Mouse (Mus musculus) CH12.LX (cell line): ENCODE data around the gene Hbs1l. TPM values are rescaled to one million over a fixed set of nuclear protein-coding genes. Genes with fewer than 3 reads are reported as not detected.

Source experiments
- DNase-seq: peaks from one replicate; pipeline ENCODE4 v3.0.0-alpha.2; 2013; ENCODE audit errors: extremely low read depth
- H3K27ac ChIP-seq: 2 replicates; pipeline ENCODE4 v1.5.1; 2012; ENCODE audit warnings: low read depth, mild to moderate bottlenecking, control low read depth, moderate library complexity; ENCODE audit not compliant: insufficient read depth
- H3K27me3 ChIP-seq: replicated peaks from 2 replicates; pipeline ENCODE3; 2012; ENCODE audit warnings: inconsistent platforms
- H3K36me3 ChIP-seq, 2 experiments: replicated peaks in 1 of 2; 2 replicates each; pipeline versions ENCODE3 to v1.6.1; 2012; ENCODE audit warnings: inconsistent platforms in 1 of 2, low read length in 1 of 2, mild to moderate bottlenecking in 1 of 2, mixed read lengths in 1 of 2, moderate library complexity in 1 of 2; ENCODE audit not compliant: control insufficient read depth in 1 of 2, insufficient read depth in 1 of 2
- H3K4me1 ChIP-seq, 2 experiments: 2 replicates each; pipeline ENCODE4 v1.6.1; 2012; ENCODE audit warnings: inconsistent platforms in 1 of 2, moderate library complexity in 1 of 2; ENCODE audit not compliant: insufficient read depth in 2 of 2, control insufficient read depth in 1 of 2
- H3K4me2 ChIP-seq: 2 replicates; pipeline ENCODE4 v1.6.1; 2012; ENCODE audit warnings: low read depth, mild to moderate bottlenecking, control low read depth; ENCODE audit not compliant: poor library complexity, insufficient read depth, severe bottlenecking
- H3K4me3 ChIP-seq, 3 experiments: fragments of 150-350 bp in 1 of 3; sonication (generic) in 1 of 3; replicated peaks in 1 of 3; 2 replicates each; pipeline versions ENCODE3 to v1.5.1; 2011 to 2012; ENCODE audit warnings: low read depth in 2 of 3, low read length in 2 of 3, mild to moderate bottlenecking in 2 of 3, moderate library complexity in 2 of 3, control low read depth in 1 of 3, improper control_type of control experiment in 1 of 3, inconsistent platforms in 1 of 3, mixed read lengths in 1 of 3; ENCODE audit not compliant: poor library complexity in 1 of 3
- H3K79me2 ChIP-seq: replicated peaks from 2 replicates; pipeline ENCODE4 v1.6.1; 2012; ENCODE audit warnings: mild to moderate bottlenecking, moderate library complexity; ENCODE audit not compliant: control insufficient read depth, poor library complexity, insufficient read depth, severe bottlenecking; ENCODE audit errors: extremely low read depth
- H3K9ac ChIP-seq: 2 replicates; pipeline ENCODE4 v1.6.1; 2012; ENCODE audit warnings: low read depth, mild to moderate bottlenecking, control low read depth, moderate library complexity; ENCODE audit not compliant: insufficient read depth
- H3K9me3 ChIP-seq: replicated peaks from 2 replicates; pipeline ENCODE3; 2012; ENCODE audit warnings: low read length, inconsistent platforms, mixed read lengths
- CHD1 ChIP-seq: IDR thresholded peaks from 2 replicates; pipeline ENCODE4 v1.6.1; 2012; ENCODE audit warnings: low read depth, low read length, improper control_type of control experiment, inconsistent platforms
- CHD2 ChIP-seq: IDR thresholded peaks from 2 replicates; pipeline ENCODE4 v1.6.1; 2011; ENCODE audit warnings: low read length, improper control_type of control experiment
- CTCF ChIP-seq, 2 experiments: IDR thresholded peaks in 1 of 2; conservative IDR thresholded peaks in 1 of 2; 2 replicates each; pipeline ENCODE4 v1.5.1; 2011 to 2012; ENCODE audit warnings: low read depth in 2 of 2, low read length in 2 of 2, improper control_type of control experiment in 1 of 2, inconsistent platforms in 1 of 2, mild to moderate bottlenecking in 1 of 2, moderate library complexity in 1 of 2
- E2F4 ChIP-seq: IDR thresholded peaks from 2 replicates; pipeline ENCODE4 v1.6.1; 2011; ENCODE audit warnings: low read depth, low read length, improper control_type of control experiment; ENCODE audit not compliant: insufficient replicate concordance
- IRF4 ChIP-seq: IDR thresholded peaks from 2 replicates; pipeline ENCODE4 v1.6.1; 2014; ENCODE audit warnings: low read depth, mild to moderate bottlenecking, inconsistent platforms, low read length, improper control_type of control experiment
- JUND ChIP-seq: conservative IDR thresholded peaks from 2 replicates; pipeline ENCODE4 v1.6.1; 2011; ENCODE audit warnings: low read depth, low read length, improper control_type of control experiment
- MAFK ChIP-seq: IDR thresholded peaks from 2 replicates; pipeline ENCODE4 v1.6.1; 2011; ENCODE audit warnings: low read length, improper control_type of control experiment; ENCODE audit not compliant: insufficient replicate concordance
- MAX ChIP-seq: IDR thresholded peaks from 2 replicates; pipeline ENCODE4 v1.6.1; 2011; ENCODE audit warnings: low read length, improper control_type of control experiment
- MXI1 ChIP-seq: IDR thresholded peaks from 2 replicates; pipeline ENCODE4 v1.6.1; 2011; ENCODE audit warnings: mild to moderate bottlenecking, low read depth, low read length, improper control_type of control experiment
- MYC ChIP-seq: IDR thresholded peaks from 2 replicates; pipeline ENCODE4 v1.6.1; 2011; ENCODE audit warnings: low read depth, mild to moderate bottlenecking, improper control_type of control experiment, low read length
- NELFE ChIP-seq: IDR thresholded peaks from 2 replicates; pipeline ENCODE4 v1.6.1; 2011; ENCODE audit warnings: low read depth, low read length, improper control_type of control experiment
- PAX5 ChIP-seq: IDR thresholded peaks from 2 replicates; pipeline ENCODE4 v1.6.1; 2012; ENCODE audit warnings: low read length, inconsistent platforms, mixed read lengths
- POLR2A ChIP-seq: IDR thresholded peaks from 2 replicates; pipeline ENCODE4 v1.6.1; 2011; ENCODE audit warnings: low read depth, mild to moderate bottlenecking, improper control_type of control experiment, low read length
- RAD21 ChIP-seq: IDR thresholded peaks from 2 replicates; pipeline ENCODE4 v1.6.1; 2011; ENCODE audit warnings: low read depth, mild to moderate bottlenecking, low read length, improper control_type of control experiment, moderate library complexity
- SIN3A ChIP-seq: IDR thresholded peaks from 2 replicates; pipeline ENCODE4 v1.6.1; 2012; ENCODE audit warnings: low read length, improper control_type of control experiment, inconsistent platforms
- TBP ChIP-seq: conservative IDR thresholded peaks from 2 replicates; pipeline ENCODE4 v1.6.1; 2011; ENCODE audit warnings: low read depth, low read length, improper control_type of control experiment
- ZC3H11A ChIP-seq: IDR thresholded peaks from 2 replicates; pipeline ENCODE4 v1.6.1; 2012; ENCODE audit warnings: low read depth, mild to moderate bottlenecking, inconsistent platforms, low read length, improper control_type of control experiment
- ZNF384 ChIP-seq: IDR thresholded peaks from 2 replicates; pipeline ENCODE4 v1.6.1; 2012; ENCODE audit warnings: low read depth, low read length, improper control_type of control experiment, inconsistent platforms
- dilution Hi-C: fragments of 300-500 bp; cut with MboI; formaldehyde crosslinking; loops from 2 replicates; pipeline ENCODE4 v1.14.3; 2020; ENCODE audit warnings: low sequenced_read_pairs; ENCODE audit not compliant: extremely low pct_unique_long_range_greater_than_20kb, extremely low pct_ligation_motif_present
- in situ Hi-C: fragments of 300-500 bp; cut with MboI; formaldehyde crosslinking; loops from 3 replicates; pipeline ENCODE4 v1.14.3; 2019; ENCODE audit warnings: low sequenced_read_pairs, low pct_ligation_motif_present, low pct_unique_long_range_greater_than_20kb, mixed read lengths
- polyA plus RNA-seq: library from polyadenylated mRNA; unstranded; fragments of >175 nt; gene quantifications from 2 replicates; pipeline ENCODE4 v1.2.1, GENCODE M21; 2012; ENCODE audit warnings: low read depth; ENCODE audit not compliant: insufficient read length
- total RNA-seq, 2 experiments: library from RNA; depleted of rRNA; stranded (reverse); fragments of 300-350 nt in 1 of 2; fragments of >200 nt in 1 of 2; gene quantifications; 2 replicates each; pipeline ENCODE4 v1.2.3; 2012 to 2014

The Hbs1l gene
- total and polyA plus RNA-seq, 3 experiments = 99.7 to 111 (median 111) TPM

DNA sequence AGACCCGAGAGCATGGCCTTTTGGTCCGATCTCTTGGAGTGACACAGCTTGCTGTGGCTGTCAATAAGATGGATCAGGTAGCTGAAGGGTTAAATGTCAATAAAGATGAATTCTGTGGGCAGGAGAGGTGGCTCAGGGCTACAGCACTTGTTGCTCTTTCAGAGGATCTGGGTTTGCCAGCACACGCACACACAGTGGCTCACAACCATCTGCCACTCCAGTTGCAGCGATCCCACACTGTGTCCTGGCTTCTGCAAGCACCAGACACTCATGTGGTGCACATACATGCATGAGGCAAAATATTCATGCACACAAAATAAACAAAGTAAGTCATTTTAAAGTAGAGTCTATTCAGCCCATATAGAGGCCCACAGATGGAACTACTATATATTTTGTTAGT lies 51.6 kb downstream of the Hbs1l start:
- Histone ChIP-seq H3K9me3 (no peaks in the 10 kb centered on the region), H3K4me2 (no peak overlapping the region), H3K4me3 (no peak overlapping the region), H3K4me1 (no peaks in the 10 kb centered on the region; a peak in 1 of 4 replicates), H3K79me2 (no peaks in the 10 kb centered on the region), H3K9ac (no peak overlapping the region), H3K36me3 (peaks cover 58 to 81% of the 10 kb centered on the region in 2 experiments), H3K27me3 (no peaks in the 10 kb centered on the region), H3K27ac (no peak overlapping the region)
- no peak for TF ChIP-seq RAD21
- TF ChIP-seq SIN3A = no peak
- no peak for TF ChIP-seq MYC
- TF ChIP-seq ZNF384 = no peak
- no peak for TF ChIP-seq CHD1
- TF ChIP-seq CTCF (conservative IDR thresholded peaks at IDR 0.05 in 1 of 2, IDR thresholded peaks at IDR 0.05 in 1 of 2; ENCODE audit: low read depth in 2 of 2, low read length in 2 of 2) = no peak
- TF ChIP-seq ZC3H11A = no peak
- TF ChIP-seq PAX5 = no peak
- no peak for TF ChIP-seq MAFK
- no peak for TF ChIP-seq MXI1
- TF ChIP-seq JUND = no peak
- TF ChIP-seq E2F4 = no peak
- TF ChIP-seq IRF4 = no peak
- no peak for TF ChIP-seq POLR2A
- TF ChIP-seq NELFE = no peak
- no peak for TF ChIP-seq MAX
- no peak for TF ChIP-seq TBP
- no peak for DNase-seq
- in situ Hi-C loops = no loop called here
- dilution Hi-C loops = no loop called here

DNA sequence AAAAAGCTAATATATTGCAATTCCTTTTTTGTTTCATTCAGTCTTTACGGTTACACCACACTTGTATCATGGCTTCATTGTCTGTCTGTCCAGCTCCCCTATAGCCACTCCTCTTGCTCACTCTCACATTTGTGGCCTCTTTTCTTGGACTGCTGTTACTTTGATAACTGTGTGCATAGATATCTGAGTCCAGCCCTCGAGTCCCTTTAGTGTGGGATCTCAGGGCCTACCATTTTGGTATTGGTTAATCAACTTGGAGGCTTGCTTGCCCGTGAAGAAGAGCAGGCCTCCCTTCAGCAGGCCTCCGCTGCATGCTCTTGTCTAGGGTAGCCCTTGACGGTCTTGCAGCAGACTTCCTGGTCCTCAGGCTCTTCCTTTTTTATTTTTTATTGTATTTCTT lies 53.7 kb downstream of the Hbs1l start:
- Histone ChIP-seq H3K4me3 (no peak overlapping the region), H3K27me3 (no peaks in the 10 kb centered on the region), H3K27ac (no peak overlapping the region), H3K9me3 (no peaks in the 10 kb centered on the region), H3K36me3 (peaks cover 66 to 83% of the 10 kb centered on the region in 2 experiments), H3K4me1 (no peaks in the 10 kb centered on the region; a peak in 1 of 4 replicates), H3K4me2 (no peak overlapping the region), H3K79me2 (no peaks in the 10 kb centered on the region), H3K9ac (no peak overlapping the region)
- no peak for DNase-seq
- TF ChIP-seq CHD2 = no peak
- TF ChIP-seq CHD1 = no peak
- in situ Hi-C loops = no loop called here
- dilution Hi-C loops = no loop called here
